Mouse (Mus musculus) gastrocnemius, adult 2 months (tissue): ENCODE data around the gene Trp73. TPM values are rescaled to one million over a fixed set of nuclear protein-coding genes. Genes with fewer than 3 reads are reported as not detected.
A peak's percentile ranks its signal among the peaks of the same experiment; 100 is the strongest.

ENCODE experiments used
- DNase-seq: peaks from one replicate; pipeline ENCODE4 v3.0.0; 2022
- H3K27ac ChIP-seq: fragments of 200-600 bp; 2 replicates; pipeline ENCODE4 v1.8.1; 2022; ENCODE audit warnings: mild to moderate bottlenecking
- H3K4me3 ChIP-seq: fragments of 200-600 bp; 2 replicates; pipeline ENCODE4 v1.8.1; 2022; ENCODE audit warnings: mild to moderate bottlenecking, moderate library complexity
- CTCF ChIP-seq: fragments of 200-600 bp; IDR thresholded peaks from 2 replicates; pipeline ENCODE4 v1.8.1; 2022; ENCODE audit warnings: antibody characterized with exemption, mild to moderate bottlenecking, moderate library complexity
- intact Hi-C: fragments of 180-260 bp; cut with DNase I; formaldehyde crosslinking; loops from one replicate; pipeline ENCODE4 v1.15.1; 2025
- total RNA-seq, 2 experiments: library from RNA; stranded (reverse); gene quantifications; 2 replicates each; pipeline ENCODE4 v1.2.3; 2021

Trp73 gene
- total RNA-seq, 2 experiments from 2014 or later, result not detected

DNA sequence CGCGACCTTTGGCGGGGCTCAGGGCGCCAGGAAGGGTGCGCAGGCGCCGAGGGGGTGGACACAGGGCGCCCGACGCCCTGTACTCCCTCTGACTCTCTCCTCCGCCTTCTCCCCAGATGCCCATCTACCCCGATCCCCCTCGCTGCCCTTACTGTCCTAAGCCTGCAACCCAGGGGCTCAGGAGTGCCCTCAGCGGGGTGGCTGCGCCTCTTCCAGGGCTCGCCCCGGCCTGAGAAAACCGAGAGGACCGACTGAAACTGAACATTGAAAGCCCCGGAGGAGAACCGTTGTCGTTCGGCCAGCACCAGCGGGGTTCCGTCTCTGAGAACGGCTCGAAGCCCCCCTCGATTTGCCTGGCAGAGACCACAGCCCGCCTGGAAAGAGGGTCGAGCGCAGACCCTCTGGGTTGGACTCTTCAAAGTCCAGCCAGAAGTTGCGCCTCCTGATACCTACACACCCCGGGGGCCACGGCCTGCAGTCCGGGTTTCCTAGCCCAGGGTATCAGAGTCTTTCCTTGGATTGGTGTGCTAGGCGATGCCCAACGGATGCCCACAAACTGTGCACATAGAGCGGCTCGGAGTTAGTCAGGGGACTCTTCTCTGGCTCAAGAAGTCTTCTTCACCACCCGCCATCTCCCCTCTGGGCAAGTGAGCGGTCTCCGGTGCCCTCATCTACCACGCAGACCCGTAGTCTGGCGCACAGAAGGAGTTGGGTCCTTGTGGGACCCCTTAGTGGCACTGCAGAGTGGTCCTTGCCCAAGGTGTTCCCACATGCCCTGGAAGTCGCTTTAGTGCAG, 403 bp upstream of the Trp73 start:
- no peak for DNase-seq
- intact Hi-C loops, result no loop called here
- no peak overlapping the region for H3K27ac ChIP-seq
- TF ChIP-seq CTCF, result no peak
- peak overlapping the region; percentile 89 for H3K4me3 ChIP-seq

DNA sequence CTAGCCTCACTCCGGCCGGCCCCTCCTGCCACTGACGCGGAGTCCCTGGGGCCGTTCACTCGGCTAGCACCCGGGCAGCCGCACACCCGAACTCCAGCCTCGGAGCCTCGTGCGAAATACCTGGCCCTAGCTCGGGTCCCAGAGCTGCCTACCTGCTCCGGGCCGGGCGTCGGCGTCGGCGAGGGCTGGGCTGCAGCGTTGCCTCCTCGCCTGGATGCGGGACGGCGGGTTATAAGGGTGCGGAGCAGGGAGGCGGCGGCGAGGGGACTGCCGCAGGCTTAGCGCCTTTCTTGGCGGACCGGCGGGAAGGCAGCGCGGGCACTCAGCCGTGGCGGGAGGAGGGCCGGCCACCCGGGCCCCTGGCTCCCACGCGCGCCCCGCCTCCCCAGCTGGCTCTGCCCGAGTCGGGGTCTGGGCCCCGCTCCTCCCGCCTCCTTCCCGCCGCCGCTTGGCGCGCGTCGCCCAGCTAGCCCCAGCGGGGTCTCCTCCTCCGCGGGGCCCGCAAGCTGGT, 282 bp downstream of the Trp73 start:
- peak; percentile 27 for DNase-seq
- H3K4me3 ChIP-seq, result peak overlapping the region; percentile 89
- intact Hi-C loops, result no loop called here
- no peak for TF ChIP-seq CTCF
- H3K27ac ChIP-seq, result no peak overlapping the region

DNA sequence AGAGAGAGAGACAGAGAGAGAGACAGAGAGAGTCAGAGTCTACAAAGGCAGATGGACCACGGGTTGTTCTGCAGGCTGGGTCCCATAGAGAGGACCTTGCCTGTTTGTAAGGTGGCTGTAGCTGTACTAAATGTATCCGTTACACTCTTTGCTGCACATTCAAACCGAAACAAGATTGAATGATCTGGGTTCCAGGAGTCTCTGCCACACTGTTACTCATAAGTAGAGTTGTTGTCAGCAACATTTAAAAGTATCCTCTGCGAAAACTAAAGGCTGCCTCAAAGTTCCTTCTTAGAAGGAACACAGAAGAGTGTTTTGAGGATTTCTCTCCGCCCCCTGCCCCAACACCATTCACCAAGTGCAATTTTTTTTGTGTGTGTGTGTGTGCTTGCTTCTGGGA, 2.9 kb downstream of the Trp73 start:
- no peak overlapping the region for H3K27ac ChIP-seq
- DNase-seq, result no peak
- H3K4me3 ChIP-seq, result no peak overlapping the region
- intact Hi-C loops, result no loop called here
- TF ChIP-seq CTCF, result no peak

DNA sequence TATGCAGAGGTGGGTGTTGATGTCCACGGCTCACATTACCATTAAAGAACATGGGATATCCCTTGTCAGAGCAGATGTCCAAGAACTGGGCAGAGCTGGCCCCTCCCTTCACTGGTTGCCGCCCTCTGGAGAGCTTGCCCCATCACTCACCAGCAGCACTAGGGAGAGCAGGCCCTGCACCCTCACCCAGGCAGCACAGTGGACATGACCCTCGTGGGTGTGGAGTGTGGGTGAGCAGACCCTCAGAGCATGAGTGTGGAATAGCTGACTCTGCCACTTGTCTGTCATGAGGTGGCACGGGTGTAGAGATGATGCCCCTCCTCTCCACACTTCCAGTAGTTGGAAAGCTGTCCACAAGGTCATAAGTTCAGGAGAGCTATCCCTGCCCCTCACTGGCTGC, 5.2 kb downstream of the Trp73 start:
- Histone ChIP-seq H3K27ac (no peak overlapping the region), H3K4me3 (no peak overlapping the region)
- intact Hi-C loops, result no loop called here
- no peak for DNase-seq
- TF ChIP-seq CTCF, result no peak

DNA sequence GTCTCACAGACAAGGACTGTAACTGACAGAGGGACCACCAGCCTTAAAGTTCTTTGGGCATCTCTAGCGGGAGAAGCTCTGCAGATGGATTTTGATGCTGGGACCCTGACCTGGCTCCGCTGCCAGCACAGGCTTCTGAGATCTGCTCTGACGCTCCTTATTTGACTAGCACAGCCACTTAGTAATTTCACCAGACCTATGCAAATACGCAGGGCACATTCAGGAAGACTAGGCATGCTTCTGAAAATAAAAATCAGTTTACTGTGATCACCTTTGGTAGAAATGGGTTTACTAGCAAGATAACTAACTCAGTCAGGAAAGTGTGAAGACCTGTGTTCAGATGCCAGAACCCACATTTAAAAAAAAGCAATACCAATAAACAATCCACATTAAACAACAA, 8.1 kb downstream of the Trp73 start:
- DNase-seq, result no peak
- Histone ChIP-seq H3K4me3 (no peak overlapping the region), H3K27ac (no peak overlapping the region)
- intact Hi-C loops, result no loop called here
- TF ChIP-seq CTCF, result no peak

DNA sequence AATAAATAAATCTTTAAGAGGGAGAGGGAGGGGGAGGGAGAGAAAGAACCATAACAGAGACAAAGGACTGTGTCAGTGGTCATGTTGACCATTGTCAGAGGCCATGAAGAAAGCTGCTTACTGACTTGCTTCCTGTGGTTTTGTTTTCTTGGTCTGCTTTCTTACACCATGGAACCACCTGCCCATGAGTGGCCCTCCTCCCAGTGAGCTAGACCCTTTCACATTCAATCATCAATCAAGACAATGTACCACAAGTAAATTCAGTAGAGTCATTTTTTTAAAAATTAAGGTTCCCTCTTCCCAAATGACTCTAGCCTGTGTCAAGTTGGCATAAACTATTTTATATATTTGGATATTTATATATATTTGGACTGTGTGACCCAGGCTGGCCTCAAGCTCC, 10.1 kb downstream of the Trp73 start:
- DNase-seq, result no peak
- intact Hi-C loops, result no loop called here
- H3K4me3 ChIP-seq, result no peak overlapping the region
- no peak for TF ChIP-seq CTCF
- H3K27ac ChIP-seq, result no peak overlapping the region

DNA sequence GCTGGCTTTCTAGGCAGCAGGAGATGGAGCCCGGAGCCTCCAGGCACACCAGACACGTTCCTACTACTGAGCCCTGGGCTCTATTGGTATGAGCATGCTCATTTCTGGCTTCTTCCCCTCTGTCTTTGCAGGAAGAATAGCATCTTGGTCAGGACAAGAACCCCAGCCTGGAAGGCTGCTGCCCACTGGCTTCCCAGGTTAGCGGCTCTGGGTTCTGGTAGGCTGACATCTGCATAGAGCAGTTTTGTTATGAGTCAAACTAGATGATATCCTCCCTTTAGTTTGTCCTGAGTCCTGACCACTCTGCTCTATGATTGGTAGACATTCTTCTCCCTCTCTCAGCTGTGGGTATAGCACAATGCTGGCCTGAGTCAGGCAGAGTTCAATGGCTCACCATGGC, 12.7 kb downstream of the Trp73 start:
- TF ChIP-seq CTCF, result no peak
- intact Hi-C loops, result no loop called here
- Histone ChIP-seq H3K27ac (no peak overlapping the region), H3K4me3 (no peak overlapping the region)
- DNase-seq, result no peak

DNA sequence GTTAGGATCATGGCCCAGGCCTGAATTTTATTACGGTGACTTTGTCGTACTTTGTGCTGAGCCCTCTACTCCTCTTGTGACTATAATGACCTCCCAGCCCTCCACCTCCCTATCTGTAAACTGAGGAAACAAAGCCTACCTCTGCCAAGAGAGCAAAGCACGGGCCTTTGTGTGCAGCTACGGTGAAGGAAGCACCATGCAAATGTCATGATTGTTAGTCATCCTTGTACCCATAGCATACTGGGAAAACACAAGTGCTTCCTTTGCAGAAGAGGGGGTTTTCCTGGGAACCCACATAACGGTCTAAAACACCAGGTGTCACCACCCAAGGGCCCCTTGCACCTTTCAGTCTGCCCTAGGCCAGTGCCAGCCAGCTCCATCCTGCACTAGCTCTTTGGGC, 14.8 kb downstream of the Trp73 start:
- intact Hi-C loops, result no loop called here
- no peak for TF ChIP-seq CTCF
- DNase-seq, result no peak
- Histone ChIP-seq H3K4me3 (no peak overlapping the region), H3K27ac (no peak overlapping the region)

DNA sequence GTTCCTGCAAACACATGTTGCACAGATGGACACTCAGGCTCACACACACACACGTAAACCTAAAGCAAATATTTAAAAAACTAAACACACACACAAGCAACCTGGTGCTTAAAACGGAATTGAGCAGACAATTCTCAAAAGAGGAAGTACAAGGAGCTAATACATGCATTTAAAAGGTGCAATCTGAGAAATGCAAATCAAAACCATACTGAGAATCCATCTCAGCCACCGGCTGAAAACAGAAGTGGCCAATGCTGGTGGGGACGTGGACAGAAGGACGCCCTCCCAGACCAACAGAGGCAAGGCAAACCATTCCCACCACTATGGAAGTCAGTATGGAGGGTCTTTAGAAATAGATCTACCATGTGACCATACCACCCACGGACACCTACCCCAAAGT, 16.5 kb downstream of the Trp73 start:
- intact Hi-C loops, result no loop called here
- no peak overlapping the region for H3K4me3 ChIP-seq
- DNase-seq, result no peak
- no peak overlapping the region for H3K27ac ChIP-seq
- TF ChIP-seq CTCF, result no peak

DNA sequence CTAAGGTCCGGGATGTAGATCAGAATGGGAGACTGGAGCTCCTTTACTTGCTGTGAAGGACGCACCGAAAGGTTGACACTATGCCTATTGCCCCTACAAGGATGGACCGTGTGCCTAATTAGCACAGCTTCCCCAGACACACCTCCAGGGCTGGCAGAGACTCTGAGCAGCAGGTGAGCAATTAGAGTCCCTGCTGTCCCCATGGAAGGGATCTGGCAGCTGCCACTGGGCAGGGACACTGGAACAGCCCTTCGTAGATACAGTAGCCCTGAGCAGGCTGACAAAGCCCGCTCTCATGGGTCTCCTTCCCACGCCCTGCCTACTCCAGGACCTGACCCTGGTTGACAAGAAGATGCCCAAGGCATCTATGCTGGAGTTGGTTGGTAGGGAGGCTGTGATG, 17.6 kb downstream of the Trp73 start:
- no peak overlapping the region for H3K4me3 ChIP-seq
- no peak overlapping the region for H3K27ac ChIP-seq
- intact Hi-C loops, result no loop called here
- no peak for DNase-seq
- no peak for TF ChIP-seq CTCF

DNA sequence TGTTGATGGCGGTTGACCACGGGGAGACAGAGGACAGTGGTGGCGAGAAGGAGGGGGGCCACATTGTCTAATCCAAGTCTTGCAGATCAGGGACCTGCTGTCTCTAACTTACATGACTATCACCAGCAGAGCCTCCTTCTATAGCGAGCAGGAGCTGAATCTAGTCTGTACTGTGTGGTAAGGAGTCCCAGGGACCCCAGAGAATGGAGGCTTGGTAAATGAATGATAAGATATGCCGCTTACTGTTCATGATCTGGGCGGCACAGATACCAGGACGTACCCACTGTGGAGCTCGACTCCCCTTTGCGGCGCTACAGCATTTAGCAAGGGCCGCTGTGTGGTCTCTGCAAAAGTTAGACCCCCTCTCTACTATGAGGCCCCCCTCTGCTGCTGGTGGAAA, 18.2 kb downstream of the Trp73 start:
- intact Hi-C loops, result no loop called here
- DNase-seq, result no peak
- Histone ChIP-seq H3K27ac (no peak overlapping the region), H3K4me3 (no peak overlapping the region)
- no peak for TF ChIP-seq CTCF

DNA sequence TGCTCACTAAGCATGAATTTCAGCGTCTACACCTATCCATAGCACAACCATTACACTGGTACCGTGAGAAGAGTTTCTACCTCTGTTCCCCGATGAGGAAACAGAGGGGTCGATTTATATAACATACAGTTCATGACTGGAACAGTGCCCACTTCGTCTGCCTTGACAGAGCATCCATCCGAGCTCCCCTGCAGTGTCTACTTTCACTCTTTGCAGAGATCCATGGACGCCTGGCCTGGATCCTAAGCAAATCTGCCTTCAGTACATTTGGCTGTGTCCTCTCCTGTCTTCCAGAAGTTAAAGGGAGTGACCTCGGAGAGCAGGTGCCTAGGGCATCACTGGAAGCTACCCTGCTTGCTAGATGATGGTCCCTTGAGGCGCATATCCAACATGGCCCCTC, 20.8 kb downstream of the Trp73 start:
- intact Hi-C loops, result no loop called here
- no peak for TF ChIP-seq CTCF
- no peak for DNase-seq
- Histone ChIP-seq H3K4me3 (no peak overlapping the region), H3K27ac (no peak overlapping the region)

DNA sequence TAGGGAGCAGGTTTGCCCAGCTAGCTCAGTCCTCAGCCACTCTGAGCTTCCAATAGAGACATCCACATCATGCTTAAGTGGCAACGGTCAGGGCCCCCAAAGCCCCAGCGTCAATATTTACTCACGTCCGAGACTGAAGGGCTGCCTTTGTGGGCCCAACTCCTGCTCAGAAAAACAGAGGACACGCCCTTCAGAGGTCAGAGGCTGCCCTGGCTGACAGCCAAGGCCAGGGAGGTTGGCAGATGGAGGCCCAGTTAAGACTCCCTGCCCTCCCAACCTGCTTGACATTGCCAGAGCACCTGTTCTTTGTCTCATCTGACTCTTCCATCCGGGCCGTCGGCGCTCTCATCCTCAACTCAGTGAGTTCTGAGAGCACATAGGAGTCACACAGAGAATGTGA, 21.2 kb downstream of the Trp73 start:
- intact Hi-C loops, result no loop called here
- TF ChIP-seq CTCF, result no peak
- Histone ChIP-seq H3K4me3 (no peak overlapping the region), H3K27ac (no peak overlapping the region)
- DNase-seq, result no peak

DNA sequence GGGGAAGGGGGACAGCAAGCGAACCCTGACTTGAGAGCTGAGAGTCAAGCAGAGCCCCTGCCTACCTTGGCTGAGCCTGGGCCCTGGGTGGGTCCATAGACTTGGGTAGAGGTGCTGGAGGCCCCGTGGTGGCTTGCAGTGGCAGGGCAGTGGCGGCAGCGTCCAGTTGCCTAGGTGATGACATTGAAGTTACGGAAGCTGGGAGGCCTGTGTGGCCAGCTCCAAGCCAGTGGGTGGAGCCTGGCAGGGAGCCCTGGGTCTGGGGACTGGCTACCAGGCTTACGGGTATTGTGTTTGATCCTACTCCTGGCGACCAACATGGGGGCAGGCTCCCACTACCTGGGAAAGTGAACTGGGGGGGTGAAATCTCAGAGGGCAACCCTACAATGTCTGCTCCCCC, 23.6 kb downstream of the Trp73 start:
- no peak overlapping the region for H3K4me3 ChIP-seq
- no peak overlapping the region for H3K27ac ChIP-seq
- intact Hi-C loops, result no loop called here
- no peak for TF ChIP-seq CTCF
- DNase-seq, result no peak
